Mouse (Mus musculus) stomach, embryonic 14.5 days (tissue): ENCODE results near the gene Slc35b4. TPM values are rescaled to one million over a fixed set of nuclear protein-coding genes. Genes with fewer than 3 reads are reported as not detected.

Experiments used
- ATAC-seq: fragments of 200-750 bp; cut with Nextera tagmentation; 2 replicates; pipeline ENCODE4 v1.8.0; 2017; ENCODE audit warnings: low read depth, moderate TSS enrichment; ENCODE audit not compliant: insufficient number of reproducible peaks, insufficient read depth, low FRiP score
- H3K27ac ChIP-seq: fragments of 300-500 bp; sonication (generic); 2 replicates; pipeline ENCODE4 v1.5.1; 2014; ENCODE audit warnings: mild to moderate bottlenecking, low read length, moderate library complexity, mixed read lengths
- H3K27me3 ChIP-seq: fragments of 300-500 bp; sonication (generic); 2 replicates; pipeline ENCODE4 v1.6.1; 2014; ENCODE audit warnings: low read length, control low read depth, mixed read lengths; ENCODE audit not compliant: control insufficient read depth, insufficient read depth
- H3K36me3 ChIP-seq: fragments of 300-500 bp; sonication (generic); 2 replicates; pipeline ENCODE4 v1.6.1; 2014; ENCODE audit warnings: mild to moderate bottlenecking, control low read depth, low read length, moderate library complexity, mixed read lengths; ENCODE audit not compliant: control insufficient read depth, insufficient read depth
- H3K4me1 ChIP-seq: fragments of 300-500 bp; sonication (generic); 2 replicates; pipeline ENCODE4 v1.6.1; 2014; ENCODE audit warnings: low read length, control low read depth, mixed read lengths; ENCODE audit not compliant: control insufficient read depth, insufficient read depth
- H3K4me2 ChIP-seq: fragments of 300-500 bp; sonication (generic); replicated peaks from 2 replicates; pipeline ENCODE4 v1.6.1; 2014; ENCODE audit warnings: low read depth, low read length, control low read depth
- H3K4me3 ChIP-seq: fragments of 300-500 bp; sonication (generic); 2 replicates; pipeline ENCODE4 v1.5.1; 2014; ENCODE audit warnings: low read depth, low read length, control low read depth
- H3K9ac ChIP-seq: fragments of 300-500 bp; sonication (generic); replicated peaks from 2 replicates; pipeline ENCODE4 v1.6.1; 2014; ENCODE audit warnings: low read depth, mild to moderate bottlenecking, control low read depth, low read length, moderate library complexity, mixed read lengths
- H3K9me3 ChIP-seq: fragments of 300-500 bp; sonication (generic); 2 replicates; pipeline ENCODE4 v1.6.1; 2016; ENCODE audit warnings: low read depth, low read length, control low read depth; ENCODE audit not compliant: control insufficient read depth
- WGBS: fragments of 180-500 bp; shearing (Covaris S2); extraction: QIAGEN DNeasy Blood & Tissue Kit; methylation state at CpG from one replicate; pipeline ENCODE4 v1.1.7; 2014; 5-methylcytosine and 5-hydroxymethylcytosine counted together
- polyA plus RNA-seq: library from polyadenylated mRNA; unstranded; fragments of >200 nt; fragmentation: Nextera tagmentation; extraction: Ambion mirVana; gene quantifications from 2 replicates; pipeline ENCODE4 v1.2.1, GENCODE M21; 2014

The Slc35b4 gene
- polyA plus RNA-seq, result 44.8 and 46.1 TPM in 2 replicates

GRCm38 (mm10) chr6:34176864-34177247 lies at the start of gene Slc35b4:
Gene Slc35b4 (minus strand): TSS chr6:34177111.
- WGBS, result under 1% methylated on average over 29 of the region's 29 CpGs
- H3K4me1 ChIP-seq, result peaks cover 6% of the 10 kb centered on the region; the same call in 1 of the 2 replicates
- H3K4me3 ChIP-seq, result peak within 1 kb of the TSS; percentile 82
- H3K27me3 ChIP-seq, result no peaks in the 10 kb centered on the region
- ATAC-seq, result peak; percentile 100
- peak within 1 kb of the TSS; percentile 60 for H3K9ac ChIP-seq
- H3K36me3 ChIP-seq, result no peaks in the 10 kb centered on the region
- peak within 1 kb of the TSS; percentile 74; the same call in 1 of the 2 replicates for H3K27ac ChIP-seq
- peak within 1 kb of the TSS; percentile 72 for H3K4me2 ChIP-seq
- no peaks in the 10 kb centered on the region for H3K9me3 ChIP-seq

- no peaks in the 10 kb centered on the region for H3K4me1 ChIP-seq
- no peak overlapping the region for H3K4me2 ChIP-seq
- WGBS, result 94% methylated on average over 3 of the region's 3 CpGs
- no peak overlapping the region for H3K4me3 ChIP-seq
- H3K27ac ChIP-seq, result no peak overlapping the region
- H3K9ac ChIP-seq, result no peak overlapping the region
- H3K9me3 ChIP-seq, result no peaks in the 10 kb centered on the region
- no peaks in the 10 kb centered on the region for H3K36me3 ChIP-seq
- ATAC-seq, result no peak
- H3K27me3 ChIP-seq, result no peaks in the 10 kb centered on the region
These were observed 48.2 kb upstream of the Slc35b4 start for GRCm38 (mm10) chr6:34225004-34225599.

GRCm38 (mm10) chr6:34216450-34217319 lies 39.8 kb upstream of the Slc35b4 start:
- no peaks in the 10 kb centered on the region for H3K36me3 ChIP-seq
- no peak overlapping the region for H3K27ac ChIP-seq
- no peak overlapping the region for H3K4me3 ChIP-seq
- WGBS, result 26% methylated on average over 9 of the region's 9 CpGs
- H3K4me1 ChIP-seq, result no peaks in the 10 kb centered on the region
- H3K9ac ChIP-seq, result no peak overlapping the region
- ATAC-seq, result no peak
- H3K27me3 ChIP-seq, result no peaks in the 10 kb centered on the region
- H3K4me2 ChIP-seq, result no peak overlapping the region
- no peaks in the 10 kb centered on the region for H3K9me3 ChIP-seq

- 71% methylated on average over 3 of the region's 3 CpGs for WGBS
- no peak overlapping the region for H3K27ac ChIP-seq
- no peak overlapping the region for H3K9ac ChIP-seq
- H3K9me3 ChIP-seq, result no peaks in the 10 kb centered on the region
- no peak for ATAC-seq
- H3K4me1 ChIP-seq, result no peaks in the 10 kb centered on the region
- H3K27me3 ChIP-seq, result no peaks in the 10 kb centered on the region
- no peak overlapping the region for H3K4me3 ChIP-seq
- no peak overlapping the region for H3K4me2 ChIP-seq
- no peaks in the 10 kb centered on the region for H3K36me3 ChIP-seq
These were observed 28.8 kb upstream of the Slc35b4 start for GRCm38 (mm10) chr6:34205754-34206153.

GRCm38 (mm10) chr6:34204971-34205572 lies 28.2 kb upstream of the Slc35b4 start:
- H3K9me3 ChIP-seq, result no peaks in the 10 kb centered on the region
- H3K9ac ChIP-seq, result no peak overlapping the region
- H3K27me3 ChIP-seq, result no peaks in the 10 kb centered on the region
- no peak overlapping the region for H3K4me2 ChIP-seq
- no peak overlapping the region for H3K27ac ChIP-seq
- no peaks in the 10 kb centered on the region for H3K36me3 ChIP-seq
- ATAC-seq, result no peak
- WGBS, result 72% methylated on average over 8 of the region's 8 CpGs
- H3K4me3 ChIP-seq, result no peak overlapping the region
- H3K4me1 ChIP-seq, result no peaks in the 10 kb centered on the region

GRCm38 (mm10) chr6:34203503-34203902 lies 26.6 kb upstream of the Slc35b4 start:
- Histone ChIP-seq H3K9me3 (no peaks in the 10 kb centered on the region), H3K9ac (no peak overlapping the region), H3K4me1 (no peaks in the 10 kb centered on the region), H3K4me2 (no peak overlapping the region), H3K36me3 (no peaks in the 10 kb centered on the region), H3K4me3 (no peak overlapping the region), H3K27ac (no peak overlapping the region), H3K27me3 (no peaks in the 10 kb centered on the region)
- ATAC-seq, result no peak
- WGBS, result 59% methylated on average over 7 of the region's 7 CpGs

GRCm38 (mm10) chr6:34194981-34195380 lies 18.1 kb upstream of the Slc35b4 start:
- Histone ChIP-seq H3K27ac (no peak overlapping the region), H3K27me3 (no peaks in the 10 kb centered on the region), H3K4me1 (no peaks in the 10 kb centered on the region), H3K9me3 (no peaks in the 10 kb centered on the region), H3K9ac (no peak overlapping the region), H3K36me3 (no peaks in the 10 kb centered on the region), H3K4me3 (no peak overlapping the region), H3K4me2 (no peak overlapping the region)
- ATAC-seq, result no peak
- 92% methylated on average over 1 of the region's 1 CpGs for WGBS

GRCm38 (mm10) chr6:34193708-34194475 lies 17.0 kb upstream of the Slc35b4 start:
- H3K36me3 ChIP-seq, result no peaks in the 10 kb centered on the region
- H3K27ac ChIP-seq, result no peak overlapping the region
- ATAC-seq, result no peak; the same call in 1 of the 2 replicates
- no peak overlapping the region for H3K4me3 ChIP-seq
- H3K27me3 ChIP-seq, result no peaks in the 10 kb centered on the region
- H3K9ac ChIP-seq, result no peak overlapping the region
- 50% methylated on average over 12 of the region's 12 CpGs for WGBS
- no peak overlapping the region for H3K4me2 ChIP-seq
- no peaks in the 10 kb centered on the region for H3K9me3 ChIP-seq
- H3K4me1 ChIP-seq, result no peaks in the 10 kb centered on the region
